Mouse (Mus musculus) spleen, postnatal 36 days (tissue): ENCODE measurements around the gene Ifrd2.

Experiments
- DNase-seq, 2 experiments: peaks; one replicate each; pipeline ENCODE4 v3.0.0; 2022; ENCODE audit warnings: low spot score in 2 of 2, mixed read lengths in 1 of 2

The Ifrd2 gene

GRCm38 (mm10) chr9:107598385-107598784 is 10.9 kb downstream of the Ifrd2 start:
- DNase-seq, result no peak

GRCm38 (mm10) chr9:107599433-107599832 is 12.0 kb downstream of the Ifrd2 start:
- DNase-seq, result no peak

GRCm38 (mm10) chr9:107599842-107600241 is 12.4 kb downstream of the Ifrd2 start:
- DNase-seq, result no peak

GRCm38 (mm10) chr9:107600745-107601144 is 13.3 kb downstream of the Ifrd2 start:
- no peak for DNase-seq

GRCm38 (mm10) chr9:107601275-107601674 is 13.8 kb downstream of the Ifrd2 start:
- DNase-seq, result no peak

GRCm38 (mm10) chr9:107602068-107602648 is 14.7 kb downstream of the Ifrd2 start:
- peak; percentile 81 to 84 for DNase-seq

GRCm38 (mm10) chr9:107603251-107603650 is 15.8 kb downstream of the Ifrd2 start:
- peak; percentile 66 to 70 for DNase-seq

GRCm38 (mm10) chr9:107605041-107605661 is 17.7 kb downstream of the Ifrd2 start:
- DNase-seq, result no peak

GRCm38 (mm10) chr9:107606591-107606990 is 19.1 kb downstream of the Ifrd2 start:
- DNase-seq, result no peak

GRCm38 (mm10) chr9:107607036-107607435 is 19.6 kb downstream of the Ifrd2 start:
- DNase-seq, result no peak

- DNase-seq, result no peak
Observed at GRCm38 (mm10) chr9:107607653-107608245, 20.3 kb downstream of the Ifrd2 start.

- DNase-seq, result no peak
Observed at GRCm38 (mm10) chr9:107608741-107609432, 21.4 kb downstream of the Ifrd2 start, which contains the start of gene Sema3b. Sema3b (minus strand) TSS chr9:107609229.

- DNase-seq, result no peak
Observed at GRCm38 (mm10) chr9:107609433-107609830, 22.0 kb downstream of the Ifrd2 start.

GRCm38 (mm10) chr9:107611456-107612190 is 24.2 kb downstream of the Ifrd2 start:
- no peak for DNase-seq

GRCm38 (mm10) chr9:107612191-107612944 is 24.9 kb downstream of the Ifrd2 start:
- DNase-seq, result peak; percentile 95

GRCm38 (mm10) chr9:107612945-107613569 is 25.6 kb downstream of the Ifrd2 start:
- DNase-seq, result no peak

- no peak for DNase-seq
Observed at GRCm38 (mm10) chr9:107615035-107615434, 27.6 kb downstream of the Ifrd2 start.

GRCm38 (mm10) chr9:107617461-107617860 is 30.0 kb downstream of the Ifrd2 start:
- no peak for DNase-seq

GRCm38 (mm10) chr9:107618098-107618497 is 30.7 kb downstream of the Ifrd2 start:
- no peak for DNase-seq

GRCm38 (mm10) chr9:107618778-107619545 is 31.5 kb downstream of the Ifrd2 start:
- no peak for DNase-seq
